Mouse (Mus musculus): ENCODE results near the gene Plcg1. TPM values are rescaled to one million over a fixed set of nuclear protein-coding genes. Genes with fewer than 3 reads are reported as not detected.

The Plcg1 gene
- polyA plus RNA-seq, 1 experiment from 2014 or later = 67.9 TPM

GRCm38 (mm10) chr2:160765096-160765495 lies 34.0 kb downstream of the Plcg1 start:
- 78% methylated on average over 3 of the region's 3 CpGs for WGBS
- Histone ChIP-seq H3K9ac (no peak overlapping the region), H3K27ac (no peak overlapping the region), H3K27me3 (no peaks in the 10 kb centered on the region), H3K9me3 (no peaks in the 10 kb centered on the region), H3K4me3 (no peak overlapping the region), H3K4me1 (replicated peaks) (no peaks in the 10 kb centered on the region; the same call in 1 of the 2 replicates), H3K36me3 (peaks cover 78% of the 10 kb centered on the region), H3K4me2 (no peak overlapping the region)
- no peak for ATAC-seq (ENCODE audit: low FRiP score)

GRCm38 (mm10) chr2:160766371-160766771 lies 35.3 kb downstream of the Plcg1 start:
- H3K27ac ChIP-seq = no peak overlapping the region
- 69% methylated on average over 5 of the region's 5 CpGs for WGBS
- H3K4me2 ChIP-seq = no peak overlapping the region
- H3K9me3 ChIP-seq = no peaks in the 10 kb centered on the region
- no peak overlapping the region for H3K9ac ChIP-seq
- no peaks in the 10 kb centered on the region for H3K27me3 ChIP-seq
- H3K4me1 ChIP-seq (replicated peaks) = no peaks in the 10 kb centered on the region; the same call in 1 of the 2 replicates
- no peak for ATAC-seq (ENCODE audit: low FRiP score)
- H3K36me3 ChIP-seq = peaks cover 65% of the 10 kb centered on the region
- H3K4me3 ChIP-seq = no peak overlapping the region

GRCm38 (mm10) chr2:160767201-160767600 lies 36.1 kb downstream of the Plcg1 start:
- H3K4me2 ChIP-seq = no peak overlapping the region
- peaks cover 57% of the 10 kb centered on the region for H3K36me3 ChIP-seq
- H3K4me1 ChIP-seq (replicated peaks) = no peaks in the 10 kb centered on the region; the same call in 1 of the 2 replicates
- H3K4me3 ChIP-seq = no peak overlapping the region
- no peak for ATAC-seq (ENCODE audit: low FRiP score)
- H3K9me3 ChIP-seq = no peaks in the 10 kb centered on the region
- no peaks in the 10 kb centered on the region for H3K27me3 ChIP-seq
- no peak overlapping the region for H3K9ac ChIP-seq
- no peak overlapping the region for H3K27ac ChIP-seq
- whole genome bisulfite sequencing = 94% methylated on average over 2 of the region's 2 CpGs

- Histone ChIP-seq H3K9me3 (no peaks in the 10 kb centered on the region), H3K4me1 (replicated peaks) (no peaks in the 10 kb centered on the region; the same call in 1 of the 2 replicates), H3K36me3 (peaks cover 47% of the 10 kb centered on the region), H3K9ac (no peak overlapping the region), H3K27me3 (no peaks in the 10 kb centered on the region), H3K27ac (no peak overlapping the region), H3K4me2 (no peak overlapping the region), H3K4me3 (no peak overlapping the region)
- ATAC-seq (ENCODE audit: low FRiP score) = no peak
- WGBS = 85% methylated on average over 4 of the region's 4 CpGs
These were observed 37.1 kb downstream of the Plcg1 start for GRCm38 (mm10) chr2:160768097-160768695.

GRCm38 (mm10) chr2:160768997-160769396 lies 37.9 kb downstream of the Plcg1 start:
- 98% methylated on average over 2 of the region's 2 CpGs for WGBS
- Histone ChIP-seq H3K4me1 (replicated peaks) (no peaks in the 10 kb centered on the region; the same call in 1 of the 2 replicates), H3K27me3 (no peaks in the 10 kb centered on the region), H3K9ac (no peak overlapping the region), H3K9me3 (no peaks in the 10 kb centered on the region), H3K27ac (no peak overlapping the region), H3K4me3 (no peak overlapping the region), H3K4me2 (no peak overlapping the region), H3K36me3 (peaks cover 39% of the 10 kb centered on the region)
- peak; percentile 38; the same call in 1 of the 2 replicates for ATAC-seq (ENCODE audit: low FRiP score)

- Histone ChIP-seq H3K36me3 (peaks cover 27% of the 10 kb centered on the region), H3K9me3 (no peaks in the 10 kb centered on the region), H3K4me3 (no peak overlapping the region), H3K4me1 (replicated peaks) (no peaks in the 10 kb centered on the region; the same call in 1 of the 2 replicates), H3K27ac (0 out of 2 replicates have a peak overlapping the region, but pooled peaks have one; percentile 6), H3K4me2 (no peak overlapping the region), H3K27me3 (no peaks in the 10 kb centered on the region), H3K9ac (no peak overlapping the region)
- ATAC-seq (ENCODE audit: low FRiP score) = no peak
These were observed 39.3 kb downstream of the Plcg1 start for GRCm38 (mm10) chr2:160770409-160770808.

GRCm38 (mm10) chr2:160770871-160771270 lies 39.8 kb downstream of the Plcg1 start:
- Histone ChIP-seq H3K4me2 (no peak overlapping the region), H3K36me3 (peaks cover 29% of the 10 kb centered on the region), H3K9me3 (no peaks in the 10 kb centered on the region), H3K4me3 (no peak overlapping the region), H3K4me1 (replicated peaks) (no peaks in the 10 kb centered on the region; the same call in 1 of the 2 replicates), H3K27ac (no peak overlapping the region), H3K9ac (no peak overlapping the region), H3K27me3 (no peaks in the 10 kb centered on the region)
- WGBS = 80% methylated on average over 1 of the region's 1 CpGs
- ATAC-seq (ENCODE audit: low FRiP score) = no peak

- no peaks in the 10 kb centered on the region; the same call in 1 of the 2 replicates for H3K4me1 ChIP-seq (replicated peaks)
- H3K4me2 ChIP-seq = no peak overlapping the region
- H3K27ac ChIP-seq = no peak overlapping the region
- H3K36me3 ChIP-seq = peaks cover 23% of the 10 kb centered on the region
- no peak overlapping the region for H3K9ac ChIP-seq
- H3K4me3 ChIP-seq = no peak overlapping the region
- no peak for ATAC-seq (ENCODE audit: low FRiP score)
- WGBS = 88% methylated on average over 8 of the region's 8 CpGs
- no peaks in the 10 kb centered on the region for H3K9me3 ChIP-seq
- no peaks in the 10 kb centered on the region for H3K27me3 ChIP-seq
These were observed 40.5 kb downstream of the Plcg1 start for GRCm38 (mm10) chr2:160771325-160772276.

GRCm38 (mm10) chr2:160778034-160778433 lies 46.9 kb downstream of the Plcg1 start:
- WGBS = 82% methylated on average over 2 of the region's 2 CpGs
- H3K9me3 ChIP-seq = no peaks in the 10 kb centered on the region

GRCm38 (mm10) chr2:160780154-160780833 lies 49.2 kb downstream of the Plcg1 start:
- 88% methylated on average over 13 of the region's 13 CpGs for WGBS
- peaks cover 35% of the 10 kb centered on the region for H3K36me3 ChIP-seq
- no peak overlapping the region for H3K4me2 ChIP-seq
- no peak for ATAC-seq (ENCODE audit: low FRiP score)
- no peaks in the 10 kb centered on the region for H3K4me1 ChIP-seq (replicated peaks)
- H3K4me3 ChIP-seq = no peak overlapping the region
- no peaks in the 10 kb centered on the region for H3K9me3 ChIP-seq
- no peak overlapping the region for H3K27ac ChIP-seq
- no peaks in the 10 kb centered on the region for H3K27me3 ChIP-seq
- H3K9ac ChIP-seq = no peak overlapping the region

More at GRCm38 (mm10) chr2:160778034-160778433, 46.9 kb downstream of the Plcg1 start:
- H3K4me1 ChIP-seq (replicated peaks) = no peaks in the 10 kb centered on the region
- peaks cover 35% of the 10 kb centered on the region for H3K36me3 ChIP-seq
- ATAC-seq (ENCODE audit: low FRiP score) = no peak
- H3K27ac ChIP-seq = no peak overlapping the region
- H3K4me3 ChIP-seq = no peak overlapping the region
- no peaks in the 10 kb centered on the region for H3K27me3 ChIP-seq
- H3K9ac ChIP-seq = no peak overlapping the region
- H3K4me2 ChIP-seq = no peak overlapping the region

- Histone ChIP-seq H3K4me2 (no peak overlapping the region), H3K27me3 (no peaks in the 10 kb centered on the region), H3K4me1 (replicated peaks) (0 out of 2 replicates have a peak, but pooled peaks cover 4% of the 10 kb centered on the region), H3K4me3 (no peak overlapping the region), H3K9me3 (no peaks in the 10 kb centered on the region), H3K36me3 (peaks cover 31% of the 10 kb centered on the region), H3K9ac (no peak overlapping the region), H3K27ac (no peak overlapping the region)
- ATAC-seq (ENCODE audit: low FRiP score) = no peak
- WGBS = 98% methylated on average over 2 of the region's 2 CpGs
These were observed 49.7 kb downstream of the Plcg1 start for GRCm38 (mm10) chr2:160780834-160781219.

- Histone ChIP-seq H3K9me3 (no peaks in the 10 kb centered on the region), H3K4me3 (no peak overlapping the region)
- WGBS = 69% methylated on average over 1 of the region's 1 CpGs
These were observed 55.2 kb downstream of the Plcg1 start for GRCm38 (mm10) chr2:160786333-160786732.

More at GRCm38 (mm10) chr2:160786333-160786732, 55.2 kb downstream of the Plcg1 start:
- Histone ChIP-seq H3K9ac (no peak overlapping the region), H3K4me1 (replicated peaks) (peaks cover 8% of the 10 kb centered on the region; the same call in 1 of the 2 replicates), H3K27ac (peak overlapping the region; percentile 42), H3K36me3 (peaks cover 8% of the 10 kb centered on the region), H3K4me2 (no peak overlapping the region), H3K27me3 (no peaks in the 10 kb centered on the region)
- ATAC-seq (ENCODE audit: low FRiP score) = peak; percentile 52; the same call in 1 of the 2 replicates
